Mouse (Mus musculus) right cerebral cortex, postnatal 14 days (tissue): ENCODE measurements around the gene Kif18a.

Experiments used
- DNase-seq: peaks from one replicate; pipeline ENCODE4 v3.0.0; 2022

The Kif18a gene

GRCm38 (mm10) chr2:109280600-109281340, at the start of gene Kif18a, which contains the start of gene Mettl15:
Gene Kif18a (plus strand): TSS chr2:109280738.
Gene Mettl15 (minus strand): TSS chr2:109280748.
- peak; percentile 95 for DNase-seq

DNA sequence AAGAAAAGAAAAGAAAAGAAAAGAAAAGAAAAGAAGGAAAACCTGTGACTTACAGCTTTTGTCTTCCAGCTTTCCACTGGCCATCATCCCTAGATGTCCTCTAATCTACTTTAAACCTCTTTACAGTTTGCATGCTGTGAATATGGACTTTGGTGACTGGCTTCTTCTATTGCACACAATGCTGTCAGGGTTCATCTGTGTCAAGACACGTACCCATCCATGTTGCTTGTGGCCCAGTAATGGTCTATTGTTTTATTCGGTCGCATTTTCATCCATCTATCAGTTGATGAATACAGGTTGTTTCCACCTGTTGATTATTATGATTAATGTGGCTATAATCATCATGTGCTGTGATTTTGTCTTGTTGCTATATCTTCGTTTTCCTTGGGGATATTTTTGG, 46.7 kb upstream of the Kif18a start:
- DNase-seq, result no peak

GRCm38 (mm10) chr2:109235741-109236140, 44.8 kb upstream of the Kif18a start:
- DNase-seq, result no peak

DNA sequence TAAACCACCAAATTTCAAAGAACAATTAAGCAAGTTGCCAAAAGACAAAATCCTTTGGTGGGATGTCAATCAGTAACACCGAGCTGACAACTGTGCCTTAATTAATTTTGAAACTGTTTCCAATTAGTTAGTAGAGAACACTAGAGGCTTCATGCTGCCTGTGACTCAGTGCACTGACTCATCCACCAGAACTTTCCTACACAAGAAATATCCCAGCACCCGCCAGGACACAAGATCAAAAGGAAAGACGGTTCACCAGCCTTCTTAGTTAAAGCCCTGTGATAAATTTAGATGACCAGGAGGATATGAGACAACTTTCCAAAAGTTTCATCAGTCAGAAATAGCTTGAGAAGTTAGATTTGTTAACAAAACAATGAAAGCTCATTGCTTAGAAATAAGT, 38.6 kb upstream of the Kif18a start:
- no peak for DNase-seq

- no peak for DNase-seq
These were observed 17.8 kb upstream of the Kif18a start for GRCm38 (mm10) chr2:109262779-109263178.

DNA sequence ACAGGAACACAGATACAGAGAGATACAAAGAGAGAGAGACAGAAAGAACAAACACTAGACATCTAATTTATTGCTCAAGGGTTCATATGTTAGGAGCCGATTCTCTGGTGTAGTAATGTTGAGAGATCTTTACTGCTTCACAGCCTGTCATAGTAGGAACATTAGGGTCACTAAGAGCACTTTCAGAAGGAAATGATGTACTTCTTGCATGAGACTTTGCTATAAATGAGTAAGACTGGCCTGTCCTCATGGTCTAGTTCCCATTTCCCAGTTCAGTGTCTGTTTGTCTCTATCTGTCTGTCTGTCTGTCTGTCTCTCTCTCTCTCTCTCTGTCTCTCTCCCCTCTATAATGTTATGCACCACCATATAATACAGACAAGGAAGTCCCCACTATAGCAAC, 7.4 kb upstream of the Kif18a start:
- DNase-seq, result no peak

- DNase-seq, result no peak
These were observed 2.9 kb upstream of the Kif18a start for GRCm38 (mm10) chr2:109277593-109277992.

DNA sequence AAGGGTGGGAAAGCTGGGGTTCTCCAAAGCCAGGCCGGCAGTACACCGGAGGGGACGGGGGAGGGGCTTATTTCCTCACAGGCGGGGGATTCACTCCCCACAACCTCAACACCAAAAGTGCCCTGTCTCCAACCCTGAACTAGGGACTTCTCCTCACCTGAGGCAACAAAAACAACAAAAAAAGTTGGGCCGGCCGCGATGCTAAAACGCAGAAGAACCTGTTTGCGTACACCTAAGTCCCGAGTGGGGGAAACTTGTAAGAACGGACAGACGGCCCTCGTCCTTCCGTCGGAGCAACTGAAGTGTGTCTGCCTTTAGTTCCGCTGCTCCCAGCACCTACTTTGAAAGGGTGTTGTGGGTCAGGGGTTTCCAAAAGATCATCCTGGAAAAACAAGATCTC, 2.5 kb upstream of the Kif18a start:
- peak; percentile 14 for DNase-seq

DNA sequence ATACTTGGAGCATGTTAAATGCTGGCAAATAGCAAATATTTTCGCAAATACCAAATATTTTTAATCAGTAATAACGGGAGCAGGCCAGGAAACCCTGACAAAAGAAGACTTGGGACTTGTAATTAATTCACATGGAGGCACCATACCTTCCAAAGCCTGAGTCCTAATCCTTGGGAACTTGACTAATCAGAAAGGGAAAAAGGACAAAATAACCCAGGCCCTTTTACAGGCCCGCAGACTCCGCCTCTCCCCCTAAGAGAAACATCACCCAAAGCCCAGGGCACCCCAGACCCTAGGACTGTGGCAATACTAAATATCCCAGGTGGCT, 302 bp upstream of the Kif18a start:
- DNase-seq, result no peak

DNA sequence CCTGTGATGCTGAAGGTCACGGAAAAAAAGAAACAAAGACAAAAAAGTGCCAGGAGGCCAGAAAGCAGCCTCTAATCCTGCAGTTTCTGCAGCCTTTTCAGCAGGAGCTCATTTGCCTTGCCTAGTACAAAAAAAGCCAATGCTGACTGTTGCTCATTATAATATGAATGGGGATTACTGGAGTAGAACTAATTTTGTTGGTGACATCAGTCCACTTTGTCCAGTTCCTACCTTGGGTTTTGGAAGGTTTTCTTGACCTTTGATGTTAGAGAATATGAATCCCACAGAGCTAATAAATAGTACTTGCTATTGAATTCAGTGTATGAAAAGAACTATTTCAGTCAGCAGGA, 778 bp downstream of the Kif18a start:
- no peak for DNase-seq

GRCm38 (mm10) chr2:109284121-109284520, 3.6 kb downstream of the Kif18a start:
- DNase-seq, result no peak

DNA sequence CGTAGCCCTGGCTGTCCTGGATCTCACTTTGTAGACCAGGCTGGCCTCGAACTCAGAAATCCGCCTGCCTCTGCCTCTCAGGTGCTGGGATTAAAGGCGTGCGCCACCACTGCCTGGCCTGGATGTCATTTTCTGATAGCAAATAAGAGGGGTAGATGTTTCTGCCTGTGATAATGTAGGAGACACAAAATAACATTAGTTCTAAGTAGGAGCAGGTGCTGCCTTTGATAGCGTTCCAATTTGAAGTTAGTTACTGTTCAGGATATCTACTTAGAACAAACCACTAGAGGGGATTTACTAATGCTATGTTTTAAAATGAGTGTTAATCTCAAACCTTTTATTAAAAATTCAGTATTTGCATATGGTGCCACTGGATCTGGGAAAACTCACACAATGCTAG, 8.8 kb downstream of the Kif18a start:
- DNase-seq, result no peak

GRCm38 (mm10) chr2:109296264-109296663, 15.7 kb downstream of the Kif18a start:
- DNase-seq, result no peak

DNA sequence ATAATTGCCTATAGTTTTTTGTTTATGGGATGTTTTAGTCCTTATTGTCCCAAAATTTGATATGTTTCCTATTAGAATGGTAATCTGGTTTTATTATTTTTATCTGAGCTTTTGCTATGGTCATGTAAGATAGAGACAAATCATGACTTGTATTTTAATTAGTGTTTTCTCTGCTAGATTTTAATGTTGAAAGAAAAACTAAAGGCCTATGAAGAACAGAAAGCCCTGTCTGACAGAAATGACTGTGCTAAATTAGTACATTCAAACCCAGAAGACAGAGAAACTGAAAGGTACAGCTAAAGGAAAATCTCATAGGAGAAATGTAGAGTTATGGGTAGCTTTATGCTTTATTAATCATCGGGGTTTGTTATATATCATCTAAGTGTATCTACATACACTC, 17.6 kb downstream of the Kif18a start:
- no peak for DNase-seq

DNA sequence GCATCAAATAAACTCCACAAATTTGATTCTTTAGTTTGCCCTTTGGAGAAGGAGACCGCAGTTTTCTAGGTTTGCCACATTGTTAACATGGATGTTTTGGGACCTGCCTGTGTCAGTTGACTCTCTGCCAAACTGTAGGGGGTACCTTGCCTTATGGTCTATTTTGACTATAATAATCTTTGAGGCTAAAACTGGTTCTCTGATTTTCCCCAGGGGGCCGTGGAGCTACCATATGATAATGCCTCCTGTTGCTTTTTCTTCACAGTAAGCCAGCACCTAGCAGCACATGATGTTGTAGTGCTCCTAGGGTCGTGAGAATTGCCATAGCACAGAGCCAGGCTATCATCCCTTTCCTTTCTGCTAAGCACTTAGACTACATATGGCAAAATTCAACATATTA, 21.7 kb downstream of the Kif18a start:
- DNase-seq, result no peak

DNA sequence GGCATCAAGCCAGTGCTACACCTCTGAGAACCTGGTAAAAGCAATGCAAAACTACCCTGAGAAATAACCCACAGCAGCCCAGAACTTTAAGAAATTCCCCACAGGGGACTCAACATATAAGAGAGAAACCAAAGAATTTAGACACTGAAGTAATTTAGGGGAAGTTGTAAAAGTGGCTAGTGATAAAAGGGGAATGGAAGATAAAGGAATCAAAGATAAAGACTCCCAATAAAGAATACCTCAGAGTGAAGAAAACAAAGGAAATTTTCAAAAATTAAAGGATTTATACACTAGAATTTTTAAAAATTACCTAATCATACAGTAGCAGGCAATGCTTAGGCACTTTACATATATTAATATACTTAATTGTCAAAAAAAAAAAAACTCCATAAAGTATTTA, 23.1 kb downstream of the Kif18a start:
- no peak for DNase-seq

GRCm38 (mm10) chr2:109311369-109311768, 30.8 kb downstream of the Kif18a start:
- no peak for DNase-seq

DNA sequence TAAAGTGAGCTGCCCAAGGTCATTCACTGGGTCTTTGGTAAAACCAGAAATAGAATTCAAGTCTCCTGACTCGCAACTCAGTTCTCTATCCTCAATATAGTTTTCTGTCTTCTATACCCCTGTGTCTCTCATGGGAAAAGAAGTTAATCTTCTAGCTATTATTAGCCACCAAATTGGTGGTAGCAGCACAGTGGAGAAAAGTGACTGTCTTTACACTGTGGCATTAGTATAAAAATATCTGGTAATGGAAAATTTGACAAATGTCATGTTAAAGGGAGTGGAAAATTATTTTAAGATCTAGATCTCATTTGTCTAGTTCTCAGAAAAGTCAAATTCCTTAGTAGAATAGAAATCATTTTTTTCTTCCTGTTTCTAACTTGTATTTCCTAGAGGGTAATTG, 51.3 kb downstream of the Kif18a start:
- no peak for DNase-seq

- DNase-seq, result no peak
These were observed 53.7 kb downstream of the Kif18a start for GRCm38 (mm10) chr2:109334237-109334636.

- no peak for DNase-seq
These were observed 55.2 kb downstream of the Kif18a start for GRCm38 (mm10) chr2:109335765-109336164.

DNA sequence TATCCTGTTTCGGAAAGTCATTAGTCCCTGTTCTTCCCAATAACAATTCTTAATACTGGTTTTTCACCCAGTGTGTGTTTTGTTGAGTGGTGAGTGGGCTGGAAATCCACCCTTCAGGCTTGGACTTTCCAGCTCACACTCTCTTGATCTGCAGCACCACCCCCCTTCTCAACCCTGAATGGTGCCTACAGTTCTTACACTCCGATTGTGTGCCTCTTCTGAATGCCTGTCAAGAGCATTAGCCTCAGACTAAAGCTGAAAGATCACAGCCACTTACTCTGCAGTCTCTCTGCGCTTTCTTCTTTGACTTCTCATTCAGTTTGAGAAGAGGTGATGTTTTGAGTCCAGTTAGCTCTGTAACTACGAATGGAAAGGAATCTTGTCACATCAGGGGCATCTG, 64.8 kb downstream of the Kif18a start:
- DNase-seq, result no peak

- no peak for DNase-seq
These were observed 68.2 kb downstream of the Kif18a start for GRCm38 (mm10) chr2:109348742-109349141.

DNA sequence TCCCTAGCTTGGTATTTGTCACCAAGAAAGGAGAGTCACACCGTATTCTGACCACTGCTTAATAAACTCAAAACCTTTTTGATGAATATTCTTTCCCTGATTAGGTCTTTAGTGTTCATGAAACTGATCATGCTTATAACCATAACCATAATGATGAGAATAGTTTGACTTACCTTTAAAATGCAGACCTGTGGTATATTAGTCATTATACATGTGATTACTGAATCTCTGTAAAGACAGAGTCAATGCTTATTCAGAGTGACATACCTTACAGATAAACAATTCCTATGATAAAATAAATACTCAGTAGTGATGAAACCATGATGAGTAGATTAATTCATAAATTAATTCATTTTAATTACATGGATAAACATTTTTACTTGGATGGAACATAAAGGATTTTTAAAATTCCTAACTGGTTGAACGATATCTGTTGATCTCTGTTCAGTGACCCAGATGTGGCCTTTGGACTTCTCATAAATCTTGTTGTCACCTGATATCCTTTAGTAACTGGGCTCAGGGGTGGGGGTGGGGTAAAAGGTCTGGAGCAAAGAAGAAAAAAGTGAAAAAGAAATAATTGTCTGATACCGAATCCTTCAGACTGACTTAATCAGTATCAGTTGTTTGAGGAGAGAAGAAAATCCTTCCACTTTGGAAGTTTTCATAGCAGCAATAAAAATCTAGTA, 78.1 kb downstream of the Kif18a start:
- DNase-seq, result no peak

- no peak for DNase-seq
These were observed 85.4 kb downstream of the Kif18a start for GRCm38 (mm10) chr2:109365962-109366361.

DNA sequence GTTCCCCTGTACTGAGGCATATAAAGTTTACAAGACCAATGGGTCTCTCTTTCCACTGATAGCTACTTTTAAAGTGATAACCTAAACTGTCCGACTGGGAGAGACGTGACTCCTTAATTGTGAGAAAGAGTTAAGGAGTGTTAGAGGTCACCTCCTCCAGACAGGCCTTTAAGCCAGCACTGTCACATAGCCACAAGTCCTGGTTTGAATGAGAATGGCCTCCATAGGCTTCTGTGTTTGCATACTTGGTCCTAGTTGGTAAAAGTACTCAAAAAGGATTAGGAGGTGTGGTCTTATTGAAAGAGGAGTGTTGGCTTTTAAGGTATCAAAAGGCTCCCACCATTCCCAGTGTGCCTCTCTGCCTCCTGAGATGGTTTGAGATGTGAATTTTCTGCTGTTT, 94.3 kb downstream of the Kif18a start:
- DNase-seq, result no peak
